Mouse (Mus musculus) hindbrain, embryonic 16.5 days (tissue): ENCODE measurements at regions not wholly inside any gene's neighbourhood (a gene's known extent, or its start where the extent isn't known, plus 50 kb on each side); places are given as distances from the start of the nearest gene placed in this dataset.
"Not testable (repeated sequence)": the region's sequence is repeated elsewhere in the genome, so short reads cannot be mapped to it uniquely, and the experiment has no call there.

ENCODE experiments used
- ATAC-seq: fragments of 200-750 bp; cut with Nextera tagmentation; 2 replicates; pipeline ENCODE4 v1.8.0; 2017; ENCODE audit warnings: moderate TSS enrichment, moderate library complexity
- H3K27ac ChIP-seq: fragments of 300-500 bp; sonication (generic); 2 replicates; pipeline ENCODE4 v1.5.1; 2014; ENCODE audit warnings: low read depth, mild to moderate bottlenecking, control low read depth, low read length, moderate library complexity
- H3K27me3 ChIP-seq: fragments of 300-500 bp; sonication (generic); replicated peaks from 2 replicates; pipeline ENCODE4 v1.6.1; 2014; ENCODE audit warnings: low read length; ENCODE audit not compliant: control insufficient read depth, insufficient read depth
- H3K36me3 ChIP-seq: fragments of 300-500 bp; sonication (generic); 2 replicates; pipeline ENCODE4 v1.6.1; 2014; ENCODE audit warnings: mild to moderate bottlenecking, low read length, moderate library complexity, mixed read lengths; ENCODE audit not compliant: control insufficient read depth, insufficient read depth
- H3K4me1 ChIP-seq: fragments of 300-500 bp; sonication (generic); 2 replicates; pipeline ENCODE4 v1.6.1; 2014; ENCODE audit warnings: low read depth, low read length; ENCODE audit not compliant: control insufficient read depth, insufficient read depth
- H3K4me2 ChIP-seq: fragments of 300-500 bp; sonication (generic); 2 replicates; pipeline ENCODE4 v1.6.1; 2014; ENCODE audit warnings: mild to moderate bottlenecking, low read length, control low read depth, moderate library complexity
- H3K4me3 ChIP-seq: fragments of 300-500 bp; sonication (generic); 2 replicates; pipeline ENCODE4 v1.5.1; 2014; ENCODE audit warnings: mild to moderate bottlenecking, low read length, control low read depth, moderate library complexity
- H3K9ac ChIP-seq: fragments of 300-500 bp; sonication (generic); 2 replicates; pipeline ENCODE4 v1.6.1; 2014; ENCODE audit warnings: low read depth, mild to moderate bottlenecking, control low read depth, low read length, moderate library complexity
- H3K9me3 ChIP-seq: fragments of 300-500 bp; sonication (generic); 2 replicates; pipeline ENCODE4 v1.6.1; 2014; ENCODE audit warnings: mild to moderate bottlenecking, low read length, moderate library complexity; ENCODE audit not compliant: control insufficient read depth
- WGBS: fragments of 180-500 bp; shearing (Covaris S2); extraction: QIAGEN DNeasy Blood & Tissue Kit; methylation state at CpG from one replicate; pipeline ENCODE4 v1.1.7; 2014; 5-methylcytosine and 5-hydroxymethylcytosine counted together

GRCm38 (mm10) chr12:15449484-15449883, 367.2 kb downstream of the Trib2 start:
- no peak overlapping the region for H3K4me3 ChIP-seq
- 64% methylated on average over 4 of the region's 4 CpGs for WGBS
- no peaks in the 10 kb centered on the region for H3K4me1 ChIP-seq
- H3K36me3 ChIP-seq: no peaks in the 10 kb centered on the region
- ATAC-seq: no peak
- H3K27ac ChIP-seq: no peak overlapping the region
- H3K27me3 ChIP-seq: no peaks in the 10 kb centered on the region
- H3K9me3 ChIP-seq: no peaks in the 10 kb centered on the region
- H3K4me2 ChIP-seq: no peak overlapping the region
- no peak overlapping the region for H3K9ac ChIP-seq

GRCm38 (mm10) chr12:15416180-15416766, 400.4 kb downstream of the Trib2 start:
- no peak overlapping the region for H3K4me2 ChIP-seq
- WGBS: 11% methylated on average over 4 of the region's 4 CpGs
- no peak for ATAC-seq

GRCm38 (mm10) chr12:15410419-15410818, 406.3 kb downstream of the Trib2 start:
- Histone ChIP-seq H3K4me1 (peaks cover 4% of the 10 kb centered on the region; the same call in 1 of the 2 replicates), H3K4me2 (no peak overlapping the region), H3K9ac (no peak overlapping the region), H3K27me3 (no peaks in the 10 kb centered on the region), H3K36me3 (no peaks in the 10 kb centered on the region), H3K9me3 (no peaks in the 10 kb centered on the region), H3K27ac (no peak overlapping the region), H3K4me3 (no peak overlapping the region)
- 29% methylated on average over 3 of the region's 3 CpGs for WGBS
- ATAC-seq: peak; percentile 58; the same call in 1 of the 2 replicates

More at GRCm38 (mm10) chr12:15416180-15416766, 400.4 kb downstream of the Trib2 start:
- Histone ChIP-seq H3K9me3 (no peaks in the 10 kb centered on the region), H3K4me1 (no peaks in the 10 kb centered on the region), H3K4me3 (no peak overlapping the region), H3K27me3 (no peaks in the 10 kb centered on the region), H3K27ac (no peak overlapping the region), H3K36me3 (no peaks in the 10 kb centered on the region), H3K9ac (no peak overlapping the region)

GRCm38 (mm10) chr12:15407577-15407976, 409.1 kb downstream of the Trib2 start:
- H3K4me1 ChIP-seq, H3K4me3 ChIP-seq, H3K9ac ChIP-seq, H3K36me3 ChIP-seq, H3K27ac ChIP-seq, H3K4me2 ChIP-seq, ATAC-seq, H3K9me3 ChIP-seq, H3K27me3 ChIP-seq: not testable (repeated sequence)
- 91% methylated on average over 3 of the region's 3 CpGs for WGBS

GRCm38 (mm10) chr12:15392641-15393040, 424.1 kb downstream of the Trib2 start:
- ATAC-seq: no peak
- WGBS: 76% methylated on average over 3 of the region's 3 CpGs
- H3K27ac ChIP-seq: no peak overlapping the region

GRCm38 (mm10) chr12:15388574-15388973, 428.1 kb downstream of the Trib2 start:
- Histone ChIP-seq H3K4me2 (no peak overlapping the region), H3K9ac (no peak overlapping the region), H3K36me3 (no peaks in the 10 kb centered on the region), H3K9me3 (no peaks in the 10 kb centered on the region), H3K4me3 (no peak overlapping the region), H3K4me1 (no peaks in the 10 kb centered on the region), H3K27ac (no peak overlapping the region), H3K27me3 (no peaks in the 10 kb centered on the region)
- WGBS: 86% methylated on average over 1 of the region's 1 CpGs
- ATAC-seq: no peak

More at GRCm38 (mm10) chr12:15392641-15393040, 424.1 kb downstream of the Trib2 start:
- Histone ChIP-seq H3K4me3 (no peak overlapping the region), H3K27me3 (no peaks in the 10 kb centered on the region), H3K9ac (no peak overlapping the region), H3K36me3 (no peaks in the 10 kb centered on the region), H3K4me1 (no peaks in the 10 kb centered on the region), H3K4me2 (no peak overlapping the region), H3K9me3 (no peaks in the 10 kb centered on the region)

GRCm38 (mm10) chr12:15357808-15358207, 458.9 kb downstream of the Trib2 start:
- no peak overlapping the region for H3K9ac ChIP-seq
- ATAC-seq: no peak
- no peaks in the 10 kb centered on the region for H3K4me1 ChIP-seq
- H3K27me3 ChIP-seq: no peaks in the 10 kb centered on the region
- H3K4me2 ChIP-seq: no peak overlapping the region
- no peak overlapping the region for H3K4me3 ChIP-seq
- 77% methylated on average over 1 of the region's 1 CpGs for WGBS
- no peaks in the 10 kb centered on the region for H3K36me3 ChIP-seq
- no peak overlapping the region for H3K27ac ChIP-seq
- H3K9me3 ChIP-seq: no peaks in the 10 kb centered on the region

GRCm38 (mm10) chr12:15320697-15321449, 495.8 kb downstream of the Trib2 start:
- H3K27ac ChIP-seq: no peak overlapping the region
- no peaks in the 10 kb centered on the region for H3K9me3 ChIP-seq
- no peak overlapping the region for H3K9ac ChIP-seq
- WGBS: 72% methylated on average over 5 of the region's 5 CpGs
- no peaks in the 10 kb centered on the region for H3K36me3 ChIP-seq
- H3K4me2 ChIP-seq: no peak overlapping the region
- no peak for ATAC-seq
- H3K27me3 ChIP-seq: no peaks in the 10 kb centered on the region
- no peaks in the 10 kb centered on the region for H3K4me1 ChIP-seq
- H3K4me3 ChIP-seq: no peak overlapping the region

GRCm38 (mm10) chr12:15319647-15320046, 497.1 kb downstream of the Trib2 start:
- no peak overlapping the region for H3K27ac ChIP-seq
- no peak for ATAC-seq
- H3K4me2 ChIP-seq: no peak overlapping the region
- no peaks in the 10 kb centered on the region for H3K9me3 ChIP-seq
- 91% methylated on average over 1 of the region's 1 CpGs for WGBS
- no peak overlapping the region for H3K9ac ChIP-seq
- no peaks in the 10 kb centered on the region for H3K27me3 ChIP-seq
- H3K4me3 ChIP-seq: no peak overlapping the region
- no peaks in the 10 kb centered on the region for H3K36me3 ChIP-seq
- no peaks in the 10 kb centered on the region for H3K4me1 ChIP-seq
